Comparison of ENCODE assay signal across 8 mouse cellular contexts in the genomic region with DNA sequence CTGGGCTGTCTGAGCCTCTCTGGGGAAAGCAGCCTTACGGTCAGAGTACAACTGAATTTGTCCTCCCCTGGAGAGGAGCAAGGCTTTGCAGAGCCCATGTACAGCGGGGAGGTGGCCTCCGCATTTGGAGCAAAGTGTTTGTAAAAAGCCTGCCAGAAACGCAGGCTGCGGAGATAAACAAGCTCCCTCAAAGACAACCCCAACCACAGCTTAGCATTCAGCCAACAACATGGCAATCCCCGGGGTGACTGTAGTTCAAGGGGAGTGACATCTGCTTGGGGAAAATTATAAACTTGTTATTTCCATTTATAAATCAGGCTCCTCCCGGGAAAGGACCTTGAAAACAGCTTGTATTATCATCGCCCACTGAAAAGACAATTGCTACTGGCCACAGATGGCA. TPM values are rescaled to one million over a fixed set of nuclear protein-coding genes. Genes with fewer than 3 reads are reported as not detected.
A peak's percentile ranks its signal among the peaks of the same experiment; 100 is the strongest.
DNase-seq lines count a peak whose midpoint lies in the region; ATAC-seq and TF ChIP-seq lines count a peak whose summit lies in the region.
"Had no signal": no experiment of that assay in that cellular context is flagged by ENCODE, and none has a peak within 500 bp of the region (broad histone marks: within the 10 kb centered on the region; RNA-seq: fewer than 3 reads in every experiment).

No protein-coding gene starts in this region.

- H3K4me2 ChIP-seq in kidney, postnatal 0 days (ENCODE audit: low read length), result 0 out of 2 replicates have a peak overlapping the region, but pooled peaks have one; percentile 2
- no peak overlapping the region for H3K4me2 ChIP-seq in forebrain, embryonic 14.5 days (ENCODE audit: low read length)
- no peak overlapping the region for H3K4me2 ChIP-seq in midbrain, embryonic 15.5 days

- DNase-seq in kidney, postnatal 0 days (ENCODE audit: low spot score), result peak; percentile 34
- DNase-seq in kidney, postnatal 10 days, result no peak
- DNase-seq in NIH3T3 (ENCODE audit: low read depth), result peak; percentile 65
- no peak for DNase-seq in forebrain, embryonic 14.5 days (ENCODE audit: low spot score)
- no peak for DNase-seq in B cell, adult 2 months
- no peak for DNase-seq in right cerebral cortex, postnatal 36 days (ENCODE audit: low spot score in 2 of 2)
- DNase-seq: cerebellum, adult 18-20 months had no signal

- no peaks in the 10 kb centered on the region for H3K36me3 ChIP-seq in kidney, postnatal 0 days (ENCODE audit: insufficient read depth, low read length)
- H3K36me3 ChIP-seq in forebrain, embryonic 14.5 days (ENCODE audit: control insufficient read depth, insufficient read depth, low read length), result no peaks in the 10 kb centered on the region
- no peaks in the 10 kb centered on the region for H3K36me3 ChIP-seq in midbrain, embryonic 15.5 days (replicated peaks)

- H3K9ac ChIP-seq in kidney, postnatal 0 days (ENCODE audit: low read depth, low read length), result no peak overlapping the region
- H3K9ac ChIP-seq in forebrain, embryonic 14.5 days (ENCODE audit: low read length), result peak overlapping the region; percentile 6; the same call in 1 of the 2 replicates
- H3K9ac ChIP-seq in midbrain, embryonic 15.5 days, result no peak overlapping the region

- 39% methylated on average over 8 of the region's 8 CpGs for WGBS in kidney, postnatal 0 days
- 29% methylated on average over 8 of the region's 8 CpGs for WGBS in forebrain, embryonic 14.5 days
- WGBS in midbrain, embryonic 15.5 days, result 20% methylated on average over 8 of the region's 8 CpGs

- H3K27me3 ChIP-seq in kidney, postnatal 0 days (ENCODE audit: insufficient read depth, low read length), result no peaks in the 10 kb centered on the region
- H3K27me3 ChIP-seq in forebrain, embryonic 14.5 days (replicated peaks; ENCODE audit: control insufficient read depth, insufficient read depth, low read length), result peaks cover 35% of the 10 kb centered on the region
- H3K27me3 ChIP-seq in midbrain, embryonic 15.5 days (replicated peaks), result no peaks in the 10 kb centered on the region; the same call in 1 of the 2 replicates

- no peak for ATAC-seq in kidney, postnatal 0 days (replicated peaks; ENCODE audit: low FRiP score, low read depth)
- ATAC-seq in forebrain, embryonic 14.5 days, result no peak
- ATAC-seq in midbrain, embryonic 15.5 days (replicated peaks), result no peak

- no peak for TF ChIP-seq CTCF in kidney, postnatal 0 days (IDR thresholded peaks at IDR 0.05; ENCODE audit: low read depth)

- peaks cover 13% of the 10 kb centered on the region; the same call in 1 of the 2 replicates for H3K4me1 ChIP-seq in kidney, postnatal 0 days (replicated peaks; ENCODE audit: insufficient read depth, low read length)
- H3K4me1 ChIP-seq in forebrain, embryonic 14.5 days (ENCODE audit: control insufficient read depth, insufficient read depth, low read length), result peaks cover 27% of the 10 kb centered on the region
- peaks cover 56% of the 10 kb centered on the region for H3K4me1 ChIP-seq in midbrain, embryonic 15.5 days

- H3K9me3 ChIP-seq in kidney, postnatal 0 days (replicated peaks; ENCODE audit: low read length), result no peaks in the 10 kb centered on the region
- no peaks in the 10 kb centered on the region for H3K9me3 ChIP-seq in forebrain, embryonic 14.5 days (replicated peaks; ENCODE audit: control insufficient read depth, low read length)
- H3K9me3 ChIP-seq in midbrain, embryonic 15.5 days, result no peaks in the 10 kb centered on the region

- peak overlapping the region; percentile 60 for H3K27ac ChIP-seq in kidney, postnatal 0 days
- peak overlapping the region; percentile 53; the same call in 1 of the 2 replicates for H3K27ac ChIP-seq in forebrain, embryonic 14.5 days (ENCODE audit: low read depth, low read length)
- H3K27ac ChIP-seq in midbrain, embryonic 15.5 days, result peak overlapping the region; percentile 64

- H3K4me3 ChIP-seq in kidney, postnatal 0 days (replicated peaks; ENCODE audit: low read depth, low read length), result no peak overlapping the region
- no peak overlapping the region for H3K4me3 ChIP-seq in forebrain, embryonic 14.5 days (ENCODE audit: low read depth, low read length)
- no peak overlapping the region for H3K4me3 ChIP-seq in midbrain, embryonic 15.5 days

RNA-seq across cellular contexts. Expression of gene Cd247, which starts 49.1 kb away (rescaled TPM):
- 0.47 and 0.67 TPM in 2 replicates for polyA plus RNA-seq in kidney, postnatal 0 days (2015; fragmentation: Nextera tagmentation; extraction: Ambion mirVana)
- polyA plus RNA-seq in forebrain, embryonic 14.5 days (2014; fragmentation: Nextera tagmentation; extraction: Ambion mirVana), result 0.97 and 1.6 TPM in 2 replicates
- 1.1 and 1.2 TPM in 2 replicates for polyA plus RNA-seq in midbrain, embryonic 15.5 days (2015; fragmentation: Nextera tagmentation; extraction: Ambion mirVana)

Comparison
In these comparisons a context has a peak if more than half of its experiments do, and no peak if none do; other contexts are left out.
1. DNase-seq: peak in kidney, postnatal 0 days (single experiment) and NIH3T3 (single experiment); none in kidney, postnatal 10 days (single experiment), forebrain, embryonic 14.5 days (single experiment), B cell, adult 2 months (0 of 2) and right cerebral cortex, postnatal 36 days (0 of 2).
2. Peak in every context shown above with its lines, with median percentiles within 50 percentile points of each other: H3K27ac ChIP-seq.